Mouse (Mus musculus) bone marrow, adult 2 months (tissue): ENCODE measurements around the gene Grb10.

ENCODE experiments used
- CTCF ChIP-seq: fragments of 200-500 bp; IDR thresholded peaks from 2 replicates; pipeline ENCODE4 v1.5.1; 2011; ENCODE audit warnings: low read length, control low read depth; ENCODE audit not compliant: control insufficient read depth, insufficient read depth
- POLR2A ChIP-seq: fragments of 200-500 bp; IDR thresholded peaks from 2 replicates; pipeline ENCODE4 v1.6.1; 2011; ENCODE audit warnings: low read depth, mild to moderate bottlenecking, control low read depth, low read length, borderline replicate concordance; ENCODE audit not compliant: control insufficient read depth

- TF ChIP-seq CTCF, result no peak
- TF ChIP-seq POLR2A, result no peak
Observed at GRCm38 (mm10) chr11:11970246-11970645, 68.2 kb downstream of the Grb10 start.
